Comparison of ENCODE assay signal across 8 mouse cellular contexts in genomic region chr17:23545841-23546240, GRCm38 (mm10). TPM values are rescaled to one million over a fixed set of nuclear protein-coding genes. Genes with fewer than 3 reads are reported as not detected.
DNase-seq lines count a peak whose midpoint lies in the region; ATAC-seq and TF ChIP-seq lines count a peak whose summit lies in the region.

No protein-coding gene starts in this region.

- DNase-seq in heart, embryonic 10.5 days (ENCODE audit: low spot score): no peak
- DNase-seq in heart, postnatal 25 days (ENCODE audit: low spot score): no peak
- no peak for DNase-seq in cerebellum, postnatal 14 days
- DNase-seq in ovary, adult 18-20 months (ENCODE audit: low spot score): no peak
- no peak for DNase-seq in adrenal gland, adult 18-20 months (ENCODE audit: low spot score in 2 of 2)

- H3K36me3 ChIP-seq in heart, embryonic 10.5 days: no peaks in the 10 kb centered on the region
- H3K36me3 ChIP-seq in ES-Bruce4 (ENCODE audit: control insufficient read depth, insufficient read depth, low read length, poor library complexity, severe bottlenecking) (no peaks in the 10 kb centered on the region), macrophage (ENCODE audit: inconsistent target) (no peaks in the 10 kb centered on the region)
- H3K36me3 ChIP-seq in hindbrain, embryonic 12.5 days: no peaks in the 10 kb centered on the region

- no peak overlapping the region for H3K4me2 ChIP-seq in hindbrain, embryonic 12.5 days (replicated peaks)

- H3K9me3 ChIP-seq in heart, embryonic 10.5 days: no peaks in the 10 kb centered on the region
- no peaks in the 10 kb centered on the region for H3K9me3 ChIP-seq in ES-Bruce4 (replicated peaks; ENCODE audit: control insufficient read depth, insufficient read depth, low read length, poor library complexity, severe bottlenecking)
- no peaks in the 10 kb centered on the region for H3K9me3 ChIP-seq in hindbrain, embryonic 12.5 days (replicated peaks)

- intact Hi-C loops in heart, postnatal 25 days (cut with DNase I): loop anchor here (10.0 kb wide), 1 partner anchor 351 kb away; the partner anchor contains the start of gene Zfp40

- no peak for TF ChIP-seq EP300 in ES-Bruce4 (IDR thresholded peaks at IDR 0.05; ENCODE audit: insufficient read depth, low read depth, low read length)

- no peaks in the 10 kb centered on the region for H3K27me3 ChIP-seq in heart, embryonic 10.5 days (ENCODE audit: insufficient read depth, poor library complexity, severe bottlenecking)
- no peaks in the 10 kb centered on the region for H3K27me3 ChIP-seq in ES-Bruce4 (ENCODE audit: control insufficient read depth, insufficient read depth, low read length, poor library complexity, severe bottlenecking)
- H3K27me3 ChIP-seq in hindbrain, embryonic 12.5 days: peaks cover 12% of the 10 kb centered on the region

- H3K79me2 ChIP-seq in macrophage (ENCODE audit: inconsistent target): no peaks in the 10 kb centered on the region

- no peak for TF ChIP-seq CTCF in ES-Bruce4 (IDR thresholded peaks at IDR 0.05; ENCODE audit: low read depth, low read length)

- no peak overlapping the region for H3K27ac ChIP-seq in heart, embryonic 10.5 days
- no peak overlapping the region for H3K27ac ChIP-seq in ES-Bruce4 (ENCODE audit: insufficient read depth, low read length)
- H3K27ac ChIP-seq in hindbrain, embryonic 12.5 days: no peak overlapping the region
- no peak overlapping the region for H3K27ac ChIP-seq in macrophage

- peak overlapping the region; percentile 86; the same call in 1 of the 2 replicates for H3K9ac ChIP-seq in ES-Bruce4 (ENCODE audit: low read depth, poor library complexity, severe bottlenecking)
- no peak overlapping the region for H3K9ac ChIP-seq in hindbrain, embryonic 12.5 days

- 13% methylated on average over 6 of the region's 6 CpGs for WGBS in heart, embryonic 10.5 days
- 14% methylated on average over 6 of the region's 6 CpGs for WGBS in hindbrain, embryonic 12.5 days
- 61% methylated on average over 6 of the region's 6 CpGs for WGBS in macrophage (ENCODE audit: missing documents)

- peak overlapping the region; percentile 84 for H3K4me3 ChIP-seq in heart, embryonic 10.5 days
- H3K4me3 ChIP-seq in ES-Bruce4 (ENCODE audit: low read depth, low read length): peak overlapping the region; percentile 62
- peak overlapping the region; percentile 57; the same call in 1 of the 2 replicates for H3K4me3 ChIP-seq in hindbrain, embryonic 12.5 days
- H3K4me3 ChIP-seq in macrophage (ENCODE audit: inconsistent target): peak overlapping the region; percentile 98; the same call in 1 of the 2 replicates

- peaks cover 14% of the 10 kb centered on the region; the same call in 1 of the 2 replicates for H3K4me1 ChIP-seq in heart, embryonic 10.5 days
- H3K4me1 ChIP-seq in ES-Bruce4 (ENCODE audit: control insufficient read depth, insufficient read depth, low read length): peaks cover 5% of the 10 kb centered on the region
- H3K4me1 ChIP-seq in hindbrain, embryonic 12.5 days: peaks cover 3% of the 10 kb centered on the region; the same call in 1 of the 2 replicates

- TF ChIP-seq POLR2A in ES-Bruce4 (IDR thresholded peaks at IDR 0.05; ENCODE audit: insufficient read depth, low read length): no peak

- no peak for ATAC-seq in hindbrain, embryonic 12.5 days (ENCODE audit: low FRiP score)

RNA-seq across cellular contexts. Expression of gene Zfp213, which starts 18.2 kb away (rescaled TPM):
- 19.5 and 23.0 TPM in 2 replicates for polyA plus RNA-seq in heart, embryonic 10.5 days (2016; fragmentation: Nextera tagmentation; extraction: Ambion mirVana)
- 1 to 10 TPM; 4.7 to 6.2 TPM for total RNA-seq in heart, postnatal 25 days (2021)
- polyA plus RNA-seq in ES-Bruce4 (2011; ENCODE audit: insufficient read depth, insufficient read length, low read depth, missing spikeins) (4.2 and 4.9 TPM in 2 replicates), macrophage (2018) (1.9 to 4.8 TPM (median 3.4 TPM) in 3 replicates)
- 20.8 and 21.3 TPM in 2 replicates for polyA plus RNA-seq in hindbrain, embryonic 12.5 days (2016; fragmentation: Nextera tagmentation; extraction: Ambion mirVana)
- 1 to 10 TPM in 22 of 26 experiments, under 1 TPM in 4; 0.61 to 6.3 (median 2.7) TPM for total RNA-seq in macrophage (2018; cell fraction: chromatin; rRNA removed)
- total RNA-seq in macrophage (2018; cell fraction: cytosol; rRNA removed): 1 to 10 TPM in 25 of 26 experiments, under 1 TPM in 1; 0.89 to 5.8 (median 4.2) TPM
- 1 to 10 TPM in 24 of 26 experiments, under 1 TPM in 2; 0.78 to 6.9 (median 3.5) TPM for total RNA-seq in macrophage (2018; cell fraction: nucleus; rRNA removed)
- total RNA-seq in adrenal gland, adult 18-20 months (2021): 10 to 100 TPM; 11.0 to 12.3 TPM

RNA-seq across cellular contexts. Expression of gene Zfp13, which starts 53.4 kb away (rescaled TPM):
- 12.0 and 15.4 TPM in 2 replicates for polyA plus RNA-seq in heart, embryonic 10.5 days (2016; fragmentation: Nextera tagmentation; extraction: Ambion mirVana)
- 1 to 10 TPM; 3.4 to 4.8 TPM for total RNA-seq in heart, postnatal 25 days (2021)
- polyA plus RNA-seq in ES-Bruce4 (2011; ENCODE audit: insufficient read depth, insufficient read length, low read depth, missing spikeins): 25.1 and 27.7 TPM in 2 replicates
- 24.9 and 26.1 TPM in 2 replicates for polyA plus RNA-seq in hindbrain, embryonic 12.5 days (2016; fragmentation: Nextera tagmentation; extraction: Ambion mirVana)
- 1 to 10 TPM in 11 of 26 experiments, under 1 TPM in 7, not detected in 8; 0.52 to 1.8 (median 1.0) TPM for total RNA-seq in macrophage (2018; cell fraction: chromatin; rRNA removed)
- total RNA-seq in macrophage (2018; cell fraction: cytosol; rRNA removed): under 1 TPM in 22 of 26 experiments, not detected in 4; 0.09 to 0.74 (median 0.21) TPM
- 1 to 10 TPM in 4 of 26 experiments, under 1 TPM in 11, not detected in 11; 0.22 to 2.5 (median 0.89) TPM for total RNA-seq in macrophage (2018; cell fraction: nucleus; rRNA removed)
- 0.16 to 0.60 TPM (median 0.52 TPM) in 3 replicates for polyA plus RNA-seq in macrophage (2018)
- 1 to 10 TPM; 6.2 to 6.3 TPM for total RNA-seq in adrenal gland, adult 18-20 months (2021)

RNA-seq across cellular contexts. Expression of gene Zscan10, which starts 54.8 kb away (rescaled TPM):
- polyA plus RNA-seq in heart, embryonic 10.5 days (2016; fragmentation: Nextera tagmentation; extraction: Ambion mirVana): 0.10 and 0.21 TPM in 2 replicates
- total RNA-seq in heart, postnatal 25 days (2021): not detected
- polyA plus RNA-seq in ES-Bruce4 (2011; ENCODE audit: insufficient read depth, insufficient read length, low read depth, missing spikeins) (51.8 and 58.5 TPM in 2 replicates), macrophage (2018) (not detected in 3 replicates)
- 0.46 and 0.93 TPM in 2 replicates for polyA plus RNA-seq in hindbrain, embryonic 12.5 days (2016; fragmentation: Nextera tagmentation; extraction: Ambion mirVana)
- total RNA-seq in macrophage (2018; cell fraction: chromatin; rRNA removed): not detected
- total RNA-seq in macrophage (2018; cell fraction: cytosol; rRNA removed): not detected
- total RNA-seq in macrophage (2018; cell fraction: nucleus; rRNA removed): not detected
- total RNA-seq in adrenal gland, adult 18-20 months (2021): not detected

Comparison
In these comparisons a context has a peak if more than half of its experiments do, and no peak if none do; other contexts are left out.
1. RNA of gene Zscan10, which starts 54.8 kb away (polyA plus RNA-seq): 51.8 to 58.5 TPM in ES-Bruce4; 0.46 to 0.93 TPM in hindbrain, embryonic 12.5 days, 0.10 to 0.21 TPM in heart, embryonic 10.5 days and not detected in macrophage; every median in the first group is over 10 times any median in the second.
2. Peak in every context shown above with its lines, with median percentiles within 50 percentile points of each other: H3K4me3 ChIP-seq.